20 mouse cellular contexts compared by ENCODE assay signal in genomic region chr7:103792669-103793388, GRCm38 (mm10). TPM values are rescaled to one million over a fixed set of nuclear protein-coding genes. Genes with fewer than 3 reads are reported as not detected.
DNase-seq lines count a peak whose midpoint lies in the region; ATAC-seq and TF ChIP-seq lines count a peak whose summit lies in the region.
"Had no signal": no experiment of that assay in that cellular context is flagged by ENCODE, and none has a peak within 500 bp of the region (broad histone marks: within the 10 kb centered on the region; RNA-seq: fewer than 3 reads in every experiment).

No protein-coding gene starts in this region.

- no peak overlapping the region for H3K4me2 ChIP-seq in liver, embryonic 13.5 days
- H3K4me2 ChIP-seq: embryonic facial prominence, embryonic 12.5 days; forebrain, embryonic 13.5 days had no signal

- peak; percentile 9 for DNase-seq in thymus, postnatal 0 days (ENCODE audit: low spot score)
- no peak for DNase-seq in thymus, adult 18-20 months
- DNase-seq in liver, embryonic 13.5 days, result no peak
- no peak for DNase-seq in left cerebral cortex, postnatal 14 days (ENCODE audit: low spot score in 2 of 2)
- no peak for DNase-seq in ovary, adult 18-20 months (ENCODE audit: low spot score)
- DNase-seq in urinary bladder, postnatal 10 days (ENCODE audit: low spot score), result no peak
- DNase-seq: adrenal gland, adult 8-10 months; cerebellum, adult 2 months; gastrocnemius, postnatal 25 days; lung, postnatal 14 days; midbrain, embryonic 14.5 days; right cerebral cortex, postnatal 14 days had no signal

- H3K27ac ChIP-seq in bone marrow macrophage, adult 2 months (ENCODE audit: insufficient read depth, low read depth, low read length), result no peak overlapping the region
- H3K27ac ChIP-seq in liver, embryonic 13.5 days, result peak overlapping the region; percentile 39; the same call in 1 of the 2 replicates
- H3K27ac ChIP-seq: embryonic facial prominence, embryonic 12.5 days; forebrain, embryonic 13.5 days; limb, embryonic 10.5 days had no signal

- H3K9me3 ChIP-seq in liver, embryonic 13.5 days (replicated peaks), result no peaks in the 10 kb centered on the region
- H3K9me3 ChIP-seq: embryonic facial prominence, embryonic 12.5 days; forebrain, embryonic 13.5 days; limb, embryonic 10.5 days had no signal

- intact Hi-C loops in left cerebral cortex, postnatal 14 days (cut with DNase I), result no loop called here

- no peak for TF ChIP-seq POLR2A in bone marrow macrophage, adult 2 months (IDR thresholded peaks at IDR 0.05; ENCODE audit: borderline replicate concordance, low read depth, low read length)

- H3K4me1 ChIP-seq in bone marrow macrophage, adult 2 months (ENCODE audit: control insufficient read depth, insufficient read depth, low read length), result no peaks in the 10 kb centered on the region
- H3K4me1 ChIP-seq in liver, embryonic 13.5 days (replicated peaks), result peaks cover 12% of the 10 kb centered on the region
- H3K4me1 ChIP-seq: embryonic facial prominence, embryonic 12.5 days; forebrain, embryonic 13.5 days; limb, embryonic 10.5 days had no signal

- H3K4me3 ChIP-seq in bone marrow macrophage, adult 2 months (ENCODE audit: insufficient read depth, low read length), result no peak overlapping the region
- no peak overlapping the region for H3K4me3 ChIP-seq in liver, embryonic 13.5 days (replicated peaks)
- H3K4me3 ChIP-seq: embryonic facial prominence, embryonic 12.5 days; forebrain, embryonic 13.5 days; limb, embryonic 10.5 days had no signal

- H3K27me3 ChIP-seq in liver, embryonic 13.5 days, result no peaks in the 10 kb centered on the region
- H3K27me3 ChIP-seq: embryonic facial prominence, embryonic 12.5 days; forebrain, embryonic 13.5 days had no signal

- TF ChIP-seq CTCF in bone marrow macrophage, adult 2 months (IDR thresholded peaks at IDR 0.05; ENCODE audit: low read depth, low read length), result 0 out of 2 replicates have a peak, but pooled peaks have one; percentile 12

- ATAC-seq in liver, embryonic 13.5 days (ENCODE audit: low read depth), result peak; percentile 96
- ATAC-seq: forebrain, embryonic 13.5 days; intestine, postnatal 0 days had no signal

- 6% methylated on average over 4 of the region's 4 CpGs for WGBS in liver, embryonic 13.5 days (ENCODE audit: insufficient replicate concordance)

- no peaks in the 10 kb centered on the region for H3K36me3 ChIP-seq in liver, embryonic 13.5 days
- H3K36me3 ChIP-seq: embryonic facial prominence, embryonic 12.5 days; limb, embryonic 10.5 days had no signal

- peak overlapping the region; percentile 29; the same call in 1 of the 2 replicates for H3K9ac ChIP-seq in liver, embryonic 13.5 days
- H3K9ac ChIP-seq: embryonic facial prominence, embryonic 12.5 days; forebrain, embryonic 13.5 days had no signal

RNA-seq across cellular contexts. Expression of gene Olfr67, which starts 1.2 kb away (rescaled TPM):
- not detected in 2 replicates for polyA plus RNA-seq in thymus, postnatal 0 days (2015; fragmentation: Nextera tagmentation; extraction: Ambion mirVana)
- polyA plus RNA-seq in bone marrow macrophage, adult 2 months (2012; ENCODE audit: insufficient read depth, insufficient read length, missing spikeins), result not detected in 2 replicates
- not detected in 2 replicates for polyA plus RNA-seq in liver, embryonic 13.5 days (2015; fragmentation: Nextera tagmentation; extraction: Ambion mirVana)
- total RNA-seq in left cerebral cortex, postnatal 14 days (2021), result not detected
- total RNA-seq: adrenal gland, adult 8-10 months; gastrocnemius, postnatal 25 days; heart, postnatal 10 days had no signal
- polyA plus RNA-seq: cerebellum, adult 2 months; embryonic facial prominence, embryonic 12.5 days; forebrain, embryonic 13.5 days; intestine, postnatal 0 days; large intestine, adult 2 months; limb, embryonic 10.5 days; midbrain, embryonic 14.5 days; neural tube, embryonic 14.5 days had no signal

RNA-seq across cellular contexts. Expression of gene Olfr68, which starts 13.3 kb away (rescaled TPM):
- not detected in 2 replicates for polyA plus RNA-seq in thymus, postnatal 0 days (2015; fragmentation: Nextera tagmentation; extraction: Ambion mirVana)
- not detected in 2 replicates for polyA plus RNA-seq in bone marrow macrophage, adult 2 months (2012; ENCODE audit: insufficient read depth, insufficient read length, missing spikeins)
- not detected in 2 replicates for polyA plus RNA-seq in liver, embryonic 13.5 days (2015; fragmentation: Nextera tagmentation; extraction: Ambion mirVana)
- total RNA-seq in left cerebral cortex, postnatal 14 days (2021), result not detected
- total RNA-seq: adrenal gland, adult 8-10 months; gastrocnemius, postnatal 25 days; heart, postnatal 10 days had no signal
- polyA plus RNA-seq: cerebellum, adult 2 months; embryonic facial prominence, embryonic 12.5 days; forebrain, embryonic 13.5 days; intestine, postnatal 0 days; large intestine, adult 2 months; limb, embryonic 10.5 days; midbrain, embryonic 14.5 days; neural tube, embryonic 14.5 days had no signal

RNA-seq across cellular contexts. Expression of gene Hbb-bt, which starts 21.0 kb away (rescaled TPM):
- polyA plus RNA-seq in thymus, postnatal 0 days (2015; fragmentation: Nextera tagmentation; extraction: Ambion mirVana), result 224 and 268 TPM in 2 replicates
- polyA plus RNA-seq in bone marrow macrophage, adult 2 months (2012; ENCODE audit: insufficient read depth, insufficient read length, missing spikeins), result not detected in 2 replicates
- 49,070 and 53,102 TPM in 2 replicates for polyA plus RNA-seq in liver, embryonic 13.5 days (2015; fragmentation: Nextera tagmentation; extraction: Ambion mirVana)
- 100 to 1,000 TPM; 116 to 138 TPM for total RNA-seq in left cerebral cortex, postnatal 14 days (2021)

RNA-seq across cellular contexts. Expression of gene Olfr69, which starts 21.4 kb away (rescaled TPM):
- not detected in 2 replicates for polyA plus RNA-seq in thymus, postnatal 0 days (2015; fragmentation: Nextera tagmentation; extraction: Ambion mirVana)
- polyA plus RNA-seq in bone marrow macrophage, adult 2 months (2012; ENCODE audit: insufficient read depth, insufficient read length, missing spikeins), result not detected in 2 replicates
- polyA plus RNA-seq in liver, embryonic 13.5 days (2015; fragmentation: Nextera tagmentation; extraction: Ambion mirVana), result not detected in 2 replicates
- total RNA-seq in left cerebral cortex, postnatal 14 days (2021), result not detected
- total RNA-seq: adrenal gland, adult 8-10 months; gastrocnemius, postnatal 25 days; heart, postnatal 10 days had no signal
- polyA plus RNA-seq: cerebellum, adult 2 months; embryonic facial prominence, embryonic 12.5 days; forebrain, embryonic 13.5 days; intestine, postnatal 0 days; large intestine, adult 2 months; limb, embryonic 10.5 days; midbrain, embryonic 14.5 days; neural tube, embryonic 14.5 days had no signal

RNA-seq across cellular contexts. Expression of gene Hbb-bs, which starts 35.1 kb away (rescaled TPM):
- 1,063 and 1,204 TPM in 2 replicates for polyA plus RNA-seq in thymus, postnatal 0 days (2015; fragmentation: Nextera tagmentation; extraction: Ambion mirVana)
- polyA plus RNA-seq in bone marrow macrophage, adult 2 months (2012; ENCODE audit: insufficient read depth, insufficient read length, missing spikeins), result not detected in 2 replicates
- 91,050 and 104,119 TPM in 2 replicates for polyA plus RNA-seq in liver, embryonic 13.5 days (2015; fragmentation: Nextera tagmentation; extraction: Ambion mirVana)
- 100 to 1,000 TPM; 912 to 967 TPM for total RNA-seq in left cerebral cortex, postnatal 14 days (2021)

Comparison
In these comparisons a context has a peak if more than half of its experiments do, and no peak if none do; other contexts are left out.
1. RNA of gene Hbb-bt, which starts 21.0 kb away (polyA plus RNA-seq): 49,070 to 53,102 TPM in liver, embryonic 13.5 days and 224 to 268 TPM in thymus, postnatal 0 days; not detected in bone marrow macrophage, adult 2 months; every median in the first group is over 100 times any median in the second.